ENCODE assay signal across 17 mouse cellular contexts in genomic region chr1:54860361-54860760, GRCm38 (mm10).
"Had no signal": no experiment of that assay in that cellular context is flagged by ENCODE, and none has a peak within 500 bp of the region (broad histone marks: within the 10 kb centered on the region; RNA-seq: fewer than 3 reads in every experiment).

No protein-coding gene starts in this region.

- H3K4me3 ChIP-seq: limb, embryonic 15.5 days; liver, embryonic 13.5 days; lung, embryonic 15.5 days; megakaryocyte, embryonic 14.5 days; neural tube, embryonic 15.5 days had no signal

- H3K9me3 ChIP-seq: limb, embryonic 15.5 days; liver, embryonic 13.5 days; lung, embryonic 15.5 days; megakaryocyte, embryonic 14.5 days; neural tube, embryonic 15.5 days had no signal

- H3K36me3 ChIP-seq: limb, embryonic 15.5 days; liver, embryonic 13.5 days; neural tube, embryonic 15.5 days had no signal

- H3K27ac ChIP-seq: kidney, postnatal 0 days; limb, embryonic 15.5 days; liver, embryonic 13.5 days; lung, embryonic 15.5 days; macrophage; neural tube, embryonic 15.5 days had no signal

- H3K4me1 ChIP-seq: lung, embryonic 15.5 days had no signal

- DNase-seq: layer of hippocampus, adult 9-11 months; layer of hippocampus, postnatal 36 days; liver, embryonic 13.5 days; lung, postnatal 14 days; right cerebral cortex, adult 18-20 months; right cerebral cortex, postnatal 25 days; thymus, adult 18-20 months; thymus, postnatal 25 days had no signal

- H3K9ac ChIP-seq: limb, embryonic 15.5 days; liver, embryonic 13.5 days; liver, postnatal 0 days; lung, embryonic 15.5 days; neural tube, embryonic 15.5 days had no signal

- ATAC-seq: liver, postnatal 0 days; midbrain, embryonic 16.5 days had no signal

- H3K27me3 ChIP-seq: limb, embryonic 15.5 days; liver, embryonic 13.5 days; lung, embryonic 15.5 days; megakaryocyte, embryonic 14.5 days; neural tube, embryonic 15.5 days had no signal

- H3K4me2 ChIP-seq: limb, embryonic 15.5 days; liver, embryonic 13.5 days; lung, embryonic 15.5 days; midbrain, embryonic 11.5 days; neural tube, embryonic 15.5 days had no signal
